8 mouse cellular contexts compared by ENCODE assay signal in the genomic region with DNA sequence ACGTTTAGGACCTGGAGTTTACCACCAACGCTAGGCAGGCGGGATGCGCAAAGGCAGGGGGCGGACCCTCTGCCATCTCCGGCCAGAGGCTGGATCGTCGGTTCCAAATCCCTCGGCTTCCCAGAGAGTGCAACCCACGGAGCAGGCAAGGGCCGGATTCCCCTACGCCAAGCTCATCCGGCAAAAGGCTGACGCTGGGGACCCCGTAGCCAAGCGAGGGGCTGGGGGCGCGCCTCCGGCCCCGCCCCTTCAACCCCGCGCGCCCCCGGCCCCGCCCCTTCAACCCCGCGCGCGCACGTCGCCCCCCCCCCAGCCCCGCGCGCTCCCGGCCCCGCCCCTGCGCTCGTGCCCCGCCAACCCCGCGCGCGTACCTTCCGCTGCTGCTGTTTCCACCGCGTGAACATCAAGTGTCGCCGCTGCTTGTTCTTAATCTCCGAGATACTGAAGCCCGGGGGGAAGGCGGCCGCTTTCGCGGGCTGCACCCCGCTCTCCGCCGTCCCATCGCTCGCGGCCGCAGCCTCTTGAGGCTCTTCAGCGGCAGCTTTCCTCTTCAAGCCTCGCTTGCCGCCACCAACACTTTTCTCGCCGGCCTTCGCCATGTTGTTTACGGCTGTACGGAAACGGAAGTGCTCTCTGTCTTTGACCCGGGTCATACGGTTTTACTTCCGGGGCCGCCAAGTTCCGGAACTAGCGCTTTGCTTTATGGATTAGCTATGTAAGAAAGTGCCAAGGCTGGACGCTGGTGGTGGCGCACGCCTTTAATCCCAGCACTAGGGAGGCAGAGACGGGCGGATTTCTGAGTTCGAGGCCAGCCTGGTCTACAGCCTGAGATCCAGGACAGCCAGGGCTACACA. TPM values are rescaled to one million over a fixed set of nuclear protein-coding genes. Genes with fewer than 3 reads are reported as not detected.
A peak's percentile ranks its signal among the peaks of the same experiment; 100 is the strongest.
DNase-seq lines count a peak whose midpoint lies in the region; ATAC-seq and TF ChIP-seq lines count a peak whose summit lies in the region.

A gene (minus strand): TSS at position 632 of the 854 bp plus-strand sequence.

- peak; percentile 89 for ATAC-seq in embryonic facial prominence, embryonic 13.5 days (ENCODE audit: insufficient number of reproducible peaks, insufficient read depth, low FRiP score, low TSS enrichment, low read depth)
- ATAC-seq in limb, embryonic 12.5 days (ENCODE audit: insufficient number of reproducible peaks, insufficient read depth, low FRiP score, low TSS enrichment, low read depth) = peak; percentile 92
- ATAC-seq in midbrain, embryonic 15.5 days (replicated peaks) = peak; percentile 96

- H3K36me3 ChIP-seq in embryonic facial prominence, embryonic 13.5 days = peaks cover 17% of the 10 kb centered on the region
- H3K36me3 ChIP-seq in kidney, adult 2 months (ENCODE audit: control insufficient read depth, insufficient read depth, low read length) = no peaks in the 10 kb centered on the region; the same call in 1 of the 2 replicates
- peaks cover 23% of the 10 kb centered on the region for H3K36me3 ChIP-seq in limb, embryonic 12.5 days
- peaks cover 14% of the 10 kb centered on the region; the same call in 1 of the 2 replicates for H3K36me3 ChIP-seq in midbrain, embryonic 15.5 days (replicated peaks)
- H3K36me3 ChIP-seq in spleen, adult 2 months (ENCODE audit: control insufficient read depth, insufficient read depth, low read length) = peaks cover 7% of the 10 kb centered on the region

- no peak for TF ChIP-seq POLR2A in kidney, adult 2 months (IDR thresholded peaks at IDR 0.05; ENCODE audit: low read depth, low read length)
- TF ChIP-seq POLR2A in spleen, adult 2 months (IDR thresholded peaks at IDR 0.05; ENCODE audit: low read depth, low read length) = peak; percentile 56; the same call in 1 of the 2 replicates

- no peaks in the 10 kb centered on the region for H3K9me3 ChIP-seq in embryonic facial prominence, embryonic 13.5 days
- no peaks in the 10 kb centered on the region for H3K9me3 ChIP-seq in limb, embryonic 12.5 days
- no peaks in the 10 kb centered on the region for H3K9me3 ChIP-seq in midbrain, embryonic 15.5 days

- DNase-seq in 3134 (ENCODE audit: extremely low read depth, insufficient read length, low spot score) = peak; percentile 94
- peak; percentile 93 for DNase-seq in adrenal gland, postnatal 36 days
- DNase-seq in heart, adult 18-20 months = peak; percentile 94
- DNase-seq in kidney, adult 2 months = peak; percentile 96
- DNase-seq in spleen, adult 2 months (ENCODE audit: low read depth in 1 of 2, low spot score in 2 of 2) = peak; percentile 89 to 90

- peak within 1 kb of the TSS; percentile 81 for H3K4me3 ChIP-seq in embryonic facial prominence, embryonic 13.5 days
- peak within 1 kb of the TSS; percentile 88 for H3K4me3 ChIP-seq in kidney, adult 2 months (ENCODE audit: insufficient read depth, low read depth, low read length)
- peak within 1 kb of the TSS; percentile 76 for H3K4me3 ChIP-seq in limb, embryonic 12.5 days (replicated peaks)
- peak within 1 kb of the TSS; percentile 91 for H3K4me3 ChIP-seq in midbrain, embryonic 15.5 days
- peak within 1 kb of the TSS; percentile 94 for H3K4me3 ChIP-seq in spleen, adult 2 months (ENCODE audit: extremely low read depth, insufficient read depth, insufficient read length)

- peak within 1 kb of the TSS; percentile 87 for H3K9ac ChIP-seq in embryonic facial prominence, embryonic 13.5 days
- H3K9ac ChIP-seq in limb, embryonic 12.5 days (replicated peaks) = peak within 1 kb of the TSS; percentile 79
- H3K9ac ChIP-seq in midbrain, embryonic 15.5 days = peak within 1 kb of the TSS; percentile 88

- TF ChIP-seq CTCF in kidney, adult 2 months (conservative IDR thresholded peaks at IDR 0.05; ENCODE audit: insufficient read depth, insufficient read length, low read depth, low read length) = no peak
- 0 out of 2 replicates have a peak, but pooled peaks have one; percentile 4 for TF ChIP-seq CTCF in spleen, adult 2 months (IDR thresholded peaks at IDR 0.05; ENCODE audit: extremely low read depth, insufficient read depth, insufficient read length, insufficient replicate concordance)

- H3K4me1 ChIP-seq in embryonic facial prominence, embryonic 13.5 days = peaks cover 7% of the 10 kb centered on the region; the same call in 1 of the 2 replicates
- H3K4me1 ChIP-seq in kidney, adult 2 months (ENCODE audit: control insufficient read depth, insufficient read depth, low read length) = no peaks in the 10 kb centered on the region; the same call in 1 of the 2 replicates
- H3K4me1 ChIP-seq in limb, embryonic 12.5 days (replicated peaks) = 0 out of 2 replicates have a peak, but pooled peaks cover 6% of the 10 kb centered on the region
- peaks cover 4% of the 10 kb centered on the region; the same call in 1 of the 2 replicates for H3K4me1 ChIP-seq in midbrain, embryonic 15.5 days
- no peaks in the 10 kb centered on the region; the same call in 1 of the 2 replicates for H3K4me1 ChIP-seq in spleen, adult 2 months (ENCODE audit: control insufficient read depth, insufficient read depth, insufficient read length)

- WGBS in embryonic facial prominence, embryonic 13.5 days = under 1% methylated on average over 59 of the region's 82 CpGs
- under 1% methylated on average over 79 of the region's 82 CpGs for WGBS in kidney, adult 2 months
- WGBS in limb, embryonic 12.5 days = under 1% methylated on average over 75 of the region's 82 CpGs
- WGBS in midbrain, embryonic 15.5 days = under 1% methylated on average over 64 of the region's 82 CpGs
- 1% methylated on average over 66 of the region's 82 CpGs for WGBS in spleen, adult 2 months

- H3K4me2 ChIP-seq in embryonic facial prominence, embryonic 13.5 days = peak within 1 kb of the TSS; percentile 71
- H3K4me2 ChIP-seq in limb, embryonic 12.5 days = peak within 1 kb of the TSS; percentile 63
- peak within 1 kb of the TSS; percentile 66 for H3K4me2 ChIP-seq in midbrain, embryonic 15.5 days

- no peaks in the 10 kb centered on the region for H3K27me3 ChIP-seq in embryonic facial prominence, embryonic 13.5 days
- no peaks in the 10 kb centered on the region for H3K27me3 ChIP-seq in kidney, adult 2 months (replicated peaks; ENCODE audit: control insufficient read depth, insufficient read depth, low read length)
- H3K27me3 ChIP-seq in limb, embryonic 12.5 days = no peaks in the 10 kb centered on the region
- H3K27me3 ChIP-seq in midbrain, embryonic 15.5 days (replicated peaks) = no peaks in the 10 kb centered on the region
- H3K27me3 ChIP-seq in spleen, adult 2 months (ENCODE audit: control insufficient read depth, insufficient read depth, low read length) = no peaks in the 10 kb centered on the region

- peak within 1 kb of the TSS; percentile 99 for H3K27ac ChIP-seq in embryonic facial prominence, embryonic 13.5 days
- peak within 1 kb of the TSS; percentile 93 for H3K27ac ChIP-seq in kidney, adult 2 months (ENCODE audit: insufficient read depth, low read depth, low read length)
- H3K27ac ChIP-seq in limb, embryonic 12.5 days = peak within 1 kb of the TSS; percentile 97
- H3K27ac ChIP-seq in midbrain, embryonic 15.5 days = peak within 1 kb of the TSS; percentile 99
- peak within 1 kb of the TSS; percentile 99 for H3K27ac ChIP-seq in spleen, adult 2 months (ENCODE audit: insufficient read depth, low read length)

RNA-seq across cellular contexts. Expression of the gene that starts here (rescaled TPM):
- total RNA-seq in adrenal gland, postnatal 36 days (2021) = 10 to 100 TPM; 25.8 to 29.6 TPM
- 53.3 and 59.5 TPM in 2 replicates for polyA plus RNA-seq in embryonic facial prominence, embryonic 13.5 days (2015; fragmentation: Nextera tagmentation; extraction: Ambion mirVana)
- 10 to 100 TPM; 13.2 to 14.8 TPM for total RNA-seq in heart, adult 18-20 months (2021)
- 9.9 and 13.6 TPM in 2 replicates for polyA plus RNA-seq in kidney, adult 2 months (2012; rRNA removed)
- polyA plus RNA-seq in limb, embryonic 12.5 days (2016; fragmentation: Nextera tagmentation; extraction: Ambion mirVana) = 62.9 and 66.1 TPM in 2 replicates
- polyA plus RNA-seq in midbrain, embryonic 15.5 days (2015; fragmentation: Nextera tagmentation; extraction: Ambion mirVana) = 38.6 and 39.5 TPM in 2 replicates
- polyA plus RNA-seq in spleen, adult 2 months (2012; rRNA removed) = 6.7 TPM in 2 replicates

Comparison
In these comparisons a context has a peak if more than half of its experiments do, and no peak if none do; other contexts are left out.
1. Peak in every context shown above with its lines: DNase-seq, ATAC-seq, H3K4me3 ChIP-seq and H3K27ac ChIP-seq.